Mouse (Mus musculus): ENCODE results near the gene Gopc. TPM values are rescaled to one million over a fixed set of nuclear protein-coding genes. Genes with fewer than 3 reads are reported as not detected.
"Not testable (repeated sequence)": the region's sequence is repeated elsewhere in the genome, so short reads cannot be mapped to it uniquely, and the experiment has no call there.

Gopc gene
- polyA plus RNA-seq, 1 experiment from 2014 or later: 21.4 TPM

DNA sequence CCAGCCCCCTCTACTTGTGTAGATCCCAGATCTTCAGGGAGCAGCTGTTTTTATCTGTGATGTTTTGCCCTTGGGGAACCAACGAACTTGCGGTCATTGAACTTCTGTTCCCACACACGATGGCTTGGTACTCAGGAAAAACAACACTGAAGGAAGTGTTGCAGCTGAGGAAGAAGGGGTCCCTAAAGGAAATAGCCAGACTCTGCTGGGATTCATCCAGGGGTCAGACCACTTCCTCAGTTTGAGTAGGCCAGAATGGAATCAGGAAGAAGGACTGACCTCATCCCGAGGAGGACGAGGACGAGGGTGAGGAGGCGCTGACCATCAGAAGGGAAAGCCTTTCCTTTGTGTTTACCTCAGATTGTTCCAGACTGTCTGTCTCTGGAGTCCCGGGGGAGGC, 72.7 kb downstream of the Gopc start:
- H3K9ac ChIP-seq (replicated peaks; ENCODE audit: low read length): no peak overlapping the region
- no peaks in the 10 kb centered on the region for H3K9me3 ChIP-seq (ENCODE audit: low read length)
- no peaks in the 10 kb centered on the region for H3K27me3 ChIP-seq (ENCODE audit: insufficient read depth, low read length)
- 0 out of 2 replicates have a peak, but pooled peaks cover 4% of the 10 kb centered on the region for H3K4me1 ChIP-seq (ENCODE audit: insufficient read depth, low read length)
- no peak overlapping the region for H3K4me2 ChIP-seq (replicated peaks; ENCODE audit: low read depth, low read length)
- peak; percentile 75 for ATAC-seq (ENCODE audit: low FRiP score, low TSS enrichment)
- 52% methylated on average over 8 of the region's 8 CpGs for WGBS
- no peak overlapping the region for H3K27ac ChIP-seq (ENCODE audit: low read length)
- no peak overlapping the region for H3K4me3 ChIP-seq (ENCODE audit: low read length)
- peaks cover 30% of the 10 kb centered on the region for H3K36me3 ChIP-seq (ENCODE audit: insufficient read depth, low read length)

DNA sequence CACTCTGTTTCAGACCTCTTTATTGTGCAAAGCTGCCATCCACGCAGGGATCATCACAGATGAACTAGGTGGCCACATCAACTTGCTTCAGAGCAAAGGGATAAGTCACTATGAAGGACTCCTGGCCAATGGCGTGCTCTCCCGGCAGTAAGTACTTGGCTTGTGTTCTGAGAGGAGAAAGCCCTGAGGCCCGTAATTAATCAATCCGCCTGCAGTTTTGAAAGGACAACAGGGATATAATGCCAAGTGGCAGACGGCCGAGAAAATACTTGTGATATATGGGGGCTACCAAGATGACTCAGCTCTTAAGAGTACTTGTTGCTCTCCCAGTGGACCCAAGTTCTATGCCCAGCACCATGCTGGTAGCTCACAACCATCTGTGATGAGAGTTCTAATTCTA, 77.3 kb downstream of the Gopc start:
- H3K9me3 ChIP-seq (ENCODE audit: low read length): no peaks in the 10 kb centered on the region
- H3K9ac ChIP-seq (replicated peaks; ENCODE audit: low read length): no peak overlapping the region
- no peaks in the 10 kb centered on the region for H3K27me3 ChIP-seq (ENCODE audit: insufficient read depth, low read length)
- H3K36me3 ChIP-seq (ENCODE audit: insufficient read depth, low read length): peaks cover 8% of the 10 kb centered on the region
- no peak for ATAC-seq (ENCODE audit: low FRiP score, low TSS enrichment)
- H3K27ac ChIP-seq (ENCODE audit: low read length): no peak overlapping the region
- H3K4me2 ChIP-seq (replicated peaks; ENCODE audit: low read depth, low read length): no peak overlapping the region
- 0 out of 2 replicates have a peak, but pooled peaks cover 4% of the 10 kb centered on the region for H3K4me1 ChIP-seq (ENCODE audit: insufficient read depth, low read length)
- H3K4me3 ChIP-seq (ENCODE audit: low read length): no peak overlapping the region
- 66% methylated on average over 7 of the region's 7 CpGs for WGBS

DNA sequence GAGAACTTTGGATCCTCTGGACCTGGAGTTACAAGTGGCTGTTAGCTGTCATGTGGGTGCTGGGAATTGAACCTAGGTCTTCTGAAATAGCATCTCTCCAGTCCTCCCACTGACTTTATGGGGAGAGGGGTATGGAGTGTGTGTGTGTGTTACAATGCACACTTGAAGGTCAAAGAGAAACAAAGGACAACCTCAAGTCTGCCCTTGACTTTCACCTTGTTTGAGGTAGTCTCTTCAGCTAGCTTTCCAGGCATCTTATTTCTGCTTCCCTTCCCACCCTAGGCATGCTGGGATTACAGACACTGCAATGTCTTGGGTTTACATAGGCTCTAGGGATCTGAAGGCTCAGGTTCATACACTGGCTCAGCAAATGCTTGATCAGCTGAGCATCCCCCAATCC, 79.7 kb downstream of the Gopc start:
- no peak overlapping the region for H3K27ac ChIP-seq (ENCODE audit: low read length)
- no peaks in the 10 kb centered on the region for H3K4me1 ChIP-seq (ENCODE audit: insufficient read depth, low read length)
- no peaks in the 10 kb centered on the region for H3K9me3 ChIP-seq (ENCODE audit: low read length)
- no peaks in the 10 kb centered on the region for H3K27me3 ChIP-seq (ENCODE audit: insufficient read depth, low read length)
- ATAC-seq (ENCODE audit: low FRiP score, low TSS enrichment): no peak
- H3K36me3 ChIP-seq (ENCODE audit: insufficient read depth, low read length): peaks cover 8% of the 10 kb centered on the region
- no peak overlapping the region for H3K4me3 ChIP-seq (ENCODE audit: low read length)
- no peak overlapping the region for H3K9ac ChIP-seq (replicated peaks; ENCODE audit: low read length)
- no peak overlapping the region for H3K4me2 ChIP-seq (replicated peaks; ENCODE audit: low read depth, low read length)

DNA sequence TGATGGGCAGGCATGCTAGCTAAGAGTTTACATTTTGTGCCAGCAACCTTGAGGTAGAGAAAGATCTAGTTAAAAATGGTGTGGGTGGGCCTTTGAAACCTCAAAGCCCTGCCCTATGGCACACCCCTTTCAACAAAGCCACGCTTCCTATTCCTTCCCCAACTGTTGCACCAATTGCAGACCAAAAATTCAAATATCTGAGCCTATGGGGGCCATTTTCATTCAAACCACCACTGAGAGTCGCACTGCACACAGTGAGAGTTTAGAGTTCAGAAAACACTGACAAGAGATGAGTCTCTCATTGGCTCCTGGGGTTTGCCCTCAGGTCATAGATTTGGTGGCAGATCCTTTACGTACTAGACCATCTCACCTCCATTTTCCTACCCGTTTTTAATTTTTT, 80.2 kb downstream of the Gopc start:
- no peak for ATAC-seq (ENCODE audit: low FRiP score, low TSS enrichment)
- no peaks in the 10 kb centered on the region for H3K4me1 ChIP-seq (ENCODE audit: insufficient read depth, low read length)
- no peak overlapping the region for H3K27ac ChIP-seq (ENCODE audit: low read length)
- peaks cover 8% of the 10 kb centered on the region for H3K36me3 ChIP-seq (ENCODE audit: insufficient read depth, low read length)
- no peaks in the 10 kb centered on the region for H3K27me3 ChIP-seq (ENCODE audit: insufficient read depth, low read length)
- no peak overlapping the region for H3K4me2 ChIP-seq (replicated peaks; ENCODE audit: low read depth, low read length)
- no peaks in the 10 kb centered on the region for H3K9me3 ChIP-seq (ENCODE audit: low read length)
- no peak overlapping the region for H3K9ac ChIP-seq (replicated peaks; ENCODE audit: low read length)
- H3K4me3 ChIP-seq (ENCODE audit: low read length): no peak overlapping the region
- WGBS: 94% methylated on average over 4 of the region's 4 CpGs

DNA sequence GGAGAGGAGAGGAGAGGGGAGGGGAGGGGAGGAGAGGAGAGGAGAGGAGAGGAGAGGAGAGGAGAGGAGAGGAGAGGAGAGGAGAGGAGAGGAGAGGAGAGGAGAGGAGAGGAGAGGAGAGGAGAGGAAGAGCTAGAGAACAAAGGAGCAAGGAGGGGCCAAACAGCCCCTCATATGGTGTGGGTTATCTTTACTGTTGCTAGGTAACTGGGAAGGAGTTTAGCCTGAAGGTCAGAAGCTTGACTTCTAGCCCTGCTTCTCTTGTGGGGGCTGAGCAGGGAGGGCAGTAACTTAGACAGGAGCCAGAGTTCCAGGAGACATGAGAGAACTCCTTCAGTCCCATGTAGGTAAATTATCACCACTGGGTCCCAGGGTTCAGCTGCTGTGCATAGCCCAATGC, 83.4 kb downstream of the Gopc start:
- H3K4me1 ChIP-seq (ENCODE audit: insufficient read depth, low read length); H3K9ac ChIP-seq (replicated peaks; ENCODE audit: low read length); H3K4me3 ChIP-seq (ENCODE audit: low read length); H3K27me3 ChIP-seq (ENCODE audit: insufficient read depth, low read length); H3K36me3 ChIP-seq (ENCODE audit: insufficient read depth, low read length); H3K27ac ChIP-seq (ENCODE audit: low read length); H3K9me3 ChIP-seq (ENCODE audit: low read length); H3K4me2 ChIP-seq (replicated peaks; ENCODE audit: low read depth, low read length): not testable (repeated sequence)
- ATAC-seq (ENCODE audit: low FRiP score, low TSS enrichment): peak; percentile 51; the same call in 1 of the 2 replicates

DNA sequence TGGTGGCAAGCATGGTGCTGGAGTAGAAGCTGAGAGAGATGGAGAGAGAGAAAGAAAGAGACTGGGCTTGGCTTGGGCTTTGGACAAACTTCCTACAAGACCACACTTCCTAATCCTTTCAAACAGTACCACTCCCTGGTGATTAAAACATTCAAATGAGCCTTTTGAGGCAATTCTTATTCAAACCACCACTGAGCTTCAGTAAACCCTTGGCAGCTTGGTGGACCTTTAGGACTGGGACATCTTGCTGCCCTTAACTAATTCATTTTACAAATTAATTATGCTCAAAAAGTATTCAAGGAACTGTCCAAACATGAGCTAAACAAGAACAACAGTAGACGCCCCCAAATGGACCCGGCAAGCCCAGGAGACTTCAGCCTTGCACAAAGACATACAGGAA, 86.0 kb downstream of the Gopc start:
- no peak overlapping the region for H3K4me3 ChIP-seq (ENCODE audit: low read length)
- no peaks in the 10 kb centered on the region for H3K9me3 ChIP-seq (ENCODE audit: low read length)
- no peak overlapping the region for H3K9ac ChIP-seq (replicated peaks; ENCODE audit: low read length)
- 90% methylated on average over 2 of the region's 2 CpGs for WGBS
- H3K4me1 ChIP-seq (ENCODE audit: insufficient read depth, low read length): no peaks in the 10 kb centered on the region
- ATAC-seq (ENCODE audit: low FRiP score, low TSS enrichment): no peak
- no peaks in the 10 kb centered on the region for H3K27me3 ChIP-seq (ENCODE audit: insufficient read depth, low read length)
- H3K36me3 ChIP-seq (ENCODE audit: insufficient read depth, low read length): no peaks in the 10 kb centered on the region; the same call in 1 of the 2 replicates
- H3K27ac ChIP-seq (ENCODE audit: low read length): no peak overlapping the region
- H3K4me2 ChIP-seq (replicated peaks; ENCODE audit: low read depth, low read length): no peak overlapping the region

DNA sequence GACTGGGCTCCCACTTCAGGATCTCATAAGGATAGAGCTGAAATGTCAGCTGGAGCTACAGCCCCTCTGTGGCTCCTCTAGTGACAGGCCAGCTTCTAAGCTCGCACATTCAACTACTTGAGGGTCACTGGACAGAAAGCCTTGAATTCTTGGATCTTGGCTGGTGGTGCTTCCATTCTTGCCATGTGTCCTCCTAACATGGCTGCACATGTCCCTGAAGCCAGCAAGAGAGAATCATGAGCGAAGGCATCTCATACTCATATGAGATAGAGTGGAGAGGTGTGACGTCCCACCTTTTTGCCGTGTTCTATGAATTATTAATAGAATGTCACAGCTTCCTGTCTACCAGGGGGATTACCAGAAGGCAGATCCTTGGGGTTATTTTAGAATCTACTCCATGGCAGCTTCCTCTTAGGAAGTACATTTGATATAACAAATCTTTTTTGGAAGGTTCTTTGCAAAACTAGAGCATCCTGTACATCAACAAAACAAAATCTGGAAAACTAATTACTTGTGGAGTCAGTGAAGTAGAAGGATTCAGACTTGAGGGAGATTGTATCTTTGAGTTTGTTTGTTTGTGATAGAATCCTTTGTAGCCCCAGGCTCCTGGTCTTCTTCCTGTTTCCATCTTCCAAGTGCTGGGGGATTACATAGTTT, 87.9 kb downstream of the Gopc start:
- H3K9ac ChIP-seq (replicated peaks; ENCODE audit: low read length): no peak overlapping the region
- H3K4me2 ChIP-seq (replicated peaks; ENCODE audit: low read depth, low read length): no peak overlapping the region
- H3K27me3 ChIP-seq (ENCODE audit: insufficient read depth, low read length): no peaks in the 10 kb centered on the region
- WGBS: 78% methylated on average over 4 of the region's 4 CpGs
- H3K36me3 ChIP-seq (ENCODE audit: insufficient read depth, low read length): no peaks in the 10 kb centered on the region; the same call in 1 of the 2 replicates
- no peak for ATAC-seq (ENCODE audit: low FRiP score, low TSS enrichment)
- no peak overlapping the region for H3K4me3 ChIP-seq (ENCODE audit: low read length)
- no peak overlapping the region; the same call in 1 of the 2 replicates for H3K27ac ChIP-seq (ENCODE audit: low read length)
- no peaks in the 10 kb centered on the region for H3K9me3 ChIP-seq (ENCODE audit: low read length)
- no peaks in the 10 kb centered on the region for H3K4me1 ChIP-seq (ENCODE audit: insufficient read depth, low read length)

DNA sequence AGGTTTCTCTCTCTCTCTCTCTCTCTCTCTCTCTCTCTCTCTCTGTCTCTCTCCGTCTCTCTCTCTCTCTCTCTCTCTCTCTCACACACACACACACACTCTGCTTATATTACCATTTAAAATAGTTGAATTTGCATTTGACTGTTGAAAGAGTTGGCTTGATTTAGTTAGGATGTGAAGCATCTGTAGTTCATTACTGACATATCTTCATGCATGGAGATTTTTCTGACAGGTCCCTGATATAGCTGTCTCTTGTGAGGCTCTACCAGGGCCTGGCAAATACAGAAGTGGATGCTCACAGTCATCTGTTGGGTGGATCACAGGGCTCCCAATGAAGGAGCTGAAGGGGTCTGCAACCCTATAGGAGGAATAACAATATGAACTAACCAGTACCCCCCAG, 89.5 kb downstream of the Gopc start:
- not testable (repeated sequence) for H3K9me3 ChIP-seq (ENCODE audit: low read length); H3K9ac ChIP-seq (replicated peaks; ENCODE audit: low read length); ATAC-seq (ENCODE audit: low FRiP score, low TSS enrichment); H3K27me3 ChIP-seq (ENCODE audit: insufficient read depth, low read length); H3K27ac ChIP-seq (ENCODE audit: low read length); H3K36me3 ChIP-seq (ENCODE audit: insufficient read depth, low read length); H3K4me2 ChIP-seq (replicated peaks; ENCODE audit: low read depth, low read length); H3K4me1 ChIP-seq (ENCODE audit: insufficient read depth, low read length); H3K4me3 ChIP-seq (ENCODE audit: low read length)
- 57% methylated on average over 1 of the region's 1 CpGs for WGBS

DNA sequence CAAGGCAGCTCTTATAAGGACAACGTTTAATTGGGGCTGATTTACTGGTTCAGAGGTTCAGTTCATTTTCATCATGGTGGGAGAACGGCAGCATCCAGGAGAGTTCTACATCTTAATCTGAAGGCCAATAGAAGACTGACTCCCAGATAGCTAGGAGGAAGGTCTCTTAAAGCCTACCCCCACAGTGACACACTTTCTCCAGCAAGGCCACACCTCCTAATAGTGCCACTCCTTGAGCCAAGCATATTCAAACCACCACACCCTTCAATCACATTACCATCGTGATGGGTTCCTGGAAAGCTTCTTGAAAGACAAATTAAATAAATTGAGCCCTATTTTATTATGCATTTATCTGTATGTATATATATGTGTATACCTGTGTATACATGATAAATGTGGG, 92.7 kb downstream of the Gopc start:
- Histone ChIP-seq H3K4me3 (ENCODE audit: low read length) (no peak overlapping the region), H3K4me2 (replicated peaks; ENCODE audit: low read depth, low read length) (no peak overlapping the region), H3K27me3 (ENCODE audit: insufficient read depth, low read length) (no peaks in the 10 kb centered on the region), H3K4me1 (ENCODE audit: insufficient read depth, low read length) (no peaks in the 10 kb centered on the region), H3K9ac (replicated peaks; ENCODE audit: low read length) (no peak overlapping the region), H3K36me3 (ENCODE audit: insufficient read depth, low read length) (peaks cover 3% of the 10 kb centered on the region; the same call in 1 of the 2 replicates), H3K9me3 (ENCODE audit: low read length) (no peaks in the 10 kb centered on the region), H3K27ac (ENCODE audit: low read length) (no peak overlapping the region)
- no peak for ATAC-seq (ENCODE audit: low FRiP score, low TSS enrichment)
- WGBS: 79% methylated on average over 3 of the region's 3 CpGs

DNA sequence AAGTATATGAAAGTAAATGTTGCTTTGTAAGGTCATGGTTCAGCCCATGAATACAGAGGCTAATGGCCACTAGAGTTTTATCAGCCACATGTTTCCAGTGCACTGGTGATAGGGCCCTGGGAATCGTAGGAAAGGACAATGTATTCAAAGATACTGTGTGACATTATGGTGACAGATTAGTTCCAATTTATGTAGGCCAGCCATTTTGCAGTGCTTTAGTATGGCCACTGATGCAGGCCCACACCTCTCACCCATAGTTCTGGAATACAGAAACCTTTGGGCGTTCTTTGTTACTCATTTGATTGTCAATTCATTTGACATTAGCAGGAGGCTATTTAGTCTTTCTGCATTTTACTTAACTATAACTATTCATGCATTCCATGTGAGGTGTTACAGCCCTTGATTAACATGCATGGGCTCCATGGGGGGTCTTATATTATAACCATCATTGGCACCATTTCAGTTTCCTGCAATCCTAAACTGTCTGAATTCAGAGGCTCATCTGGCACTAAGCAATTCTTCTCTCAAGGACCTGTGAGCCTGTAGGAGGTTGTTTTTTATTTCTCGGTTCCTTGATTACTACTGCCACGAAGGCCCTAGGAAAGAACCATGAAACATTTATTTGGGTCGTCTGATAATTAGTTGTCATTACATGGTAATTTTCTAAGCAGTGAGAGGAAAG, 93.9 kb downstream of the Gopc start:
- no peak for ATAC-seq (ENCODE audit: low FRiP score, low TSS enrichment)
- no peak overlapping the region for H3K9ac ChIP-seq (replicated peaks; ENCODE audit: low read length)
- peaks cover 3% of the 10 kb centered on the region; the same call in 1 of the 2 replicates for H3K36me3 ChIP-seq (ENCODE audit: insufficient read depth, low read length)
- H3K4me1 ChIP-seq (ENCODE audit: insufficient read depth, low read length): no peaks in the 10 kb centered on the region
- WGBS: 60% methylated on average over 5 of the region's 5 CpGs
- no peak overlapping the region for H3K27ac ChIP-seq (ENCODE audit: low read length)
- no peak overlapping the region for H3K4me2 ChIP-seq (replicated peaks; ENCODE audit: low read depth, low read length)
- no peaks in the 10 kb centered on the region for H3K9me3 ChIP-seq (ENCODE audit: low read length)
- H3K4me3 ChIP-seq (ENCODE audit: low read length): no peak overlapping the region
- no peaks in the 10 kb centered on the region for H3K27me3 ChIP-seq (ENCODE audit: insufficient read depth, low read length)

Data from kidney, embryonic 16.5 days (tissue).